Mouse (Mus musculus): ENCODE measurements around the gene Rpa1. TPM values are rescaled to one million over a fixed set of nuclear protein-coding genes. Genes with fewer than 3 reads are reported as not detected.
"Not testable (repeated sequence)": the region's sequence is repeated elsewhere in the genome, so short reads cannot be mapped to it uniquely, and the experiment has no call there.

Rpa1 gene
- polyA plus RNA-seq, 1 experiment from 2014 or later, result 185 TPM

- H3K9me3 ChIP-seq (replicated peaks), result no peaks in the 10 kb centered on the region
- no peaks in the 10 kb centered on the region for H3K27me3 ChIP-seq (ENCODE audit: low read depth, poor library complexity, severe bottlenecking)
- H3K4me1 ChIP-seq, result no peaks in the 10 kb centered on the region
- H3K27ac ChIP-seq, result no peak overlapping the region
- no peak overlapping the region for H3K4me3 ChIP-seq
- WGBS, result 93% methylated on average over 6 of the region's 6 CpGs
- no peak for DNase-seq (ENCODE audit: low spot score)
- peaks cover 99% of the 10 kb centered on the region for H3K36me3 ChIP-seq
These were observed 36.4 kb downstream of the Rpa1 start for GRCm38 (mm10) chr11:75311751-75312150.

DNA sequence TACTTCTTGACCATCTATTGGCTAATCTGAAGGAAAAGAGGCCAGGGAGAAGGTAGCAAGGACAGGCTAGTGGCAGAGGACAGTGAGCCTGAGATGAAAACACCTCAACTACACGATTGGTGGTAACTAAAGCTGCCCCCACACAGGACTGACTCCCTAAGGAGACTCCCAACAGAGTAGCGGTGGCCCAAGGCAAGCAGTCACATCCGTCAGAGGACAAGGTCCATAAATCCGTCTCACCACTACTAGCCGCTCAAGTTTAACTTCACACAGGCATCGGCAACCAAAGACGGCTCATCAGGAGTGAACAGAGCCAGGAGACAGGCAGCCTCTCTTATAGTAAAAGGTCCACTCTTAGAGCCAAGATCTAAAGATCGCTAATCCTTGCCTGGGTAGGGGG, 37.3 kb downstream of the Rpa1 start:
- DNase-seq (ENCODE audit: low spot score), result no peak
- Histone ChIP-seq H3K9me3 (replicated peaks) (no peaks in the 10 kb centered on the region), H3K27me3 (ENCODE audit: low read depth, poor library complexity, severe bottlenecking) (no peaks in the 10 kb centered on the region), H3K36me3 (peaks cover 99% of the 10 kb centered on the region), H3K27ac (no peak overlapping the region), H3K4me1 (no peaks in the 10 kb centered on the region), H3K4me3 (no peak overlapping the region)
- WGBS, result 83% methylated on average over 8 of the region's 8 CpGs

- no peaks in the 10 kb centered on the region for H3K9me3 ChIP-seq (replicated peaks)
- H3K36me3 ChIP-seq, result peaks cover 96% of the 10 kb centered on the region
- no peaks in the 10 kb centered on the region for H3K27me3 ChIP-seq (ENCODE audit: low read depth, poor library complexity, severe bottlenecking)
- no peaks in the 10 kb centered on the region for H3K4me1 ChIP-seq
- H3K4me3 ChIP-seq, result no peak overlapping the region
- no peak for DNase-seq (ENCODE audit: low spot score)
- WGBS, result 91% methylated on average over 4 of the region's 4 CpGs
- no peak overlapping the region for H3K27ac ChIP-seq
These were observed 39.5 kb downstream of the Rpa1 start for GRCm38 (mm10) chr11:75308650-75309049.

GRCm38 (mm10) chr11:75304797-75305196, 43.3 kb downstream of the Rpa1 start:
- WGBS, result 91% methylated on average over 9 of the region's 9 CpGs
- DNase-seq (ENCODE audit: low spot score), result no peak
- no peaks in the 10 kb centered on the region for H3K27me3 ChIP-seq (ENCODE audit: low read depth, poor library complexity, severe bottlenecking)

GRCm38 (mm10) chr11:75300954-75301353, 47.2 kb downstream of the Rpa1 start:
- no peaks in the 10 kb centered on the region for H3K9me3 ChIP-seq (replicated peaks)
- no peak overlapping the region for H3K4me3 ChIP-seq
- no peaks in the 10 kb centered on the region for H3K27me3 ChIP-seq (ENCODE audit: low read depth, poor library complexity, severe bottlenecking)
- DNase-seq (ENCODE audit: low spot score), result no peak
- 92% methylated on average over 9 of the region's 9 CpGs for WGBS
- H3K36me3 ChIP-seq, result peaks cover 68% of the 10 kb centered on the region
- H3K4me1 ChIP-seq, result 0 out of 2 replicates have a peak, but pooled peaks cover 5% of the 10 kb centered on the region
- H3K27ac ChIP-seq, result no peak overlapping the region

More at GRCm38 (mm10) chr11:75304797-75305196, 43.3 kb downstream of the Rpa1 start:
- H3K9me3 ChIP-seq (replicated peaks), result no peaks in the 10 kb centered on the region
- H3K36me3 ChIP-seq, result peaks cover 96% of the 10 kb centered on the region
- H3K27ac ChIP-seq, result no peak overlapping the region
- H3K4me1 ChIP-seq, result no peaks in the 10 kb centered on the region
- H3K4me3 ChIP-seq, result no peak overlapping the region

DNA sequence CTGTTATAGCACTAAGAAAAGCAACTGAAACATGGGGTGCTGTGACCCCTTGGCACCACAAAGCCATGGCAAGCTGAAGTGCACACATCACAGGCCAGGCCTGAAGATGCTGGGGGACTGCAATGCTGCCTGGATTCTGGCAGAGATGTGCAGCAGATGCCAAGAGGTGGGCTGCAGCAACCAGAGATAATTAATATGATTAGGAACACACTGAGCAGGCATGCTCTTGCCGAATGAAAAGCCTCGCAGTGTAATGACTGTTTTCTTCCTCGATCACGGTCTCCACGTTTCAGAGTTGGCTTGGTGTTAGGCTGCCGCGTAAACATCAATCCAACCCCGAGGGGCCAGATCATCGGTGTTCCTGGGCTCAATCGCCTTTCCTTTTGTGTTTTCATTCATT, 48.3 kb downstream of the Rpa1 start:
- WGBS, result 91% methylated on average over 10 of the region's 10 CpGs
- Histone ChIP-seq H3K27ac (no peak overlapping the region), H3K36me3 (peaks cover 57% of the 10 kb centered on the region), H3K9me3 (replicated peaks) (no peaks in the 10 kb centered on the region), H3K4me1 (0 out of 2 replicates have a peak, but pooled peaks cover 5% of the 10 kb centered on the region), H3K4me3 (no peak overlapping the region), H3K27me3 (ENCODE audit: low read depth, poor library complexity, severe bottlenecking) (no peaks in the 10 kb centered on the region)
- DNase-seq (ENCODE audit: low spot score), result no peak

DNA sequence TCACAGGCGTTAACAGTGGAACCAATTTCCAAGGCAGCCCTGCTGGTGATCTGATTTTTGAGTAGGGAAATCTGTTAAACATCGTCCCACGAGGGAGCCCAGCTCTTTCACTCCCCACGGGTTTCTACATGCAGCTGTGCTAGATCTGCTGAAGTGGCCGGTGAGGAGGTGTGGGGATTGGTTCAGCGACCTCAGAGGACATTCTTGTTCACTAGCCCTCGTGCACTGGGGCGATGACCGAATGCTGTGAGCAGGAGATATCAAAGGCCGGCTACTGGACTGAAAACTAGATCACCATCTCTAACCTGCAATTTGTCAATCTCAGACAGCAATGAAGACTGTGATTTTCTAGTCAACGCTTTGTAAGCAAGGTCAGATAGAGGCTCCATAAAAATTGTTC, 49.6 kb downstream of the Rpa1 start:
- no peak for DNase-seq (ENCODE audit: low spot score)
- peaks cover 47% of the 10 kb centered on the region for H3K36me3 ChIP-seq
- no peak overlapping the region for H3K4me3 ChIP-seq
- 71% methylated on average over 11 of the region's 11 CpGs for WGBS
- H3K4me1 ChIP-seq, result peaks cover 10% of the 10 kb centered on the region; the same call in 1 of the 2 replicates
- H3K9me3 ChIP-seq (replicated peaks), result no peaks in the 10 kb centered on the region
- no peak overlapping the region for H3K27ac ChIP-seq
- peaks cover 12% of the 10 kb centered on the region for H3K27me3 ChIP-seq (ENCODE audit: low read depth, poor library complexity, severe bottlenecking)

- H3K9me3 ChIP-seq (replicated peaks), result no peaks in the 10 kb centered on the region
- H3K36me3 ChIP-seq, result peaks cover 39% of the 10 kb centered on the region
- H3K4me1 ChIP-seq, result peaks cover 10% of the 10 kb centered on the region; the same call in 1 of the 2 replicates
- H3K27ac ChIP-seq, result no peak overlapping the region
- DNase-seq (ENCODE audit: low spot score), result no peak
- H3K4me3 ChIP-seq, result no peak overlapping the region
- H3K27me3 ChIP-seq (ENCODE audit: low read depth, poor library complexity, severe bottlenecking), result peaks cover 20% of the 10 kb centered on the region
- WGBS, result 84% methylated on average over 9 of the region's 9 CpGs
These were observed 50.5 kb downstream of the Rpa1 start for GRCm38 (mm10) chr11:75297631-75298030.

GRCm38 (mm10) chr11:75296406-75297005, 51.6 kb downstream of the Rpa1 start:
- no peak for DNase-seq (ENCODE audit: low spot score)
- Histone ChIP-seq H3K9me3 (replicated peaks) (no peaks in the 10 kb centered on the region), H3K27ac (no peak overlapping the region), H3K4me1 (peaks cover 15% of the 10 kb centered on the region; the same call in 1 of the 2 replicates), H3K27me3 (ENCODE audit: low read depth, poor library complexity, severe bottlenecking) (peaks cover 32% of the 10 kb centered on the region), H3K4me3 (no peak overlapping the region), H3K36me3 (peaks cover 27% of the 10 kb centered on the region)
- 73% methylated on average over 9 of the region's 9 CpGs for WGBS

GRCm38 (mm10) chr11:75295534-75295933, 52.6 kb downstream of the Rpa1 start:
- WGBS, result 92% methylated on average over 5 of the region's 5 CpGs
- DNase-seq (ENCODE audit: low spot score); H3K9me3 ChIP-seq (replicated peaks); H3K4me3 ChIP-seq; H3K27ac ChIP-seq: not testable (repeated sequence)
- peaks cover 18% of the 10 kb centered on the region for H3K36me3 ChIP-seq
- peaks cover 20% of the 10 kb centered on the region; the same call in 1 of the 2 replicates for H3K4me1 ChIP-seq
- H3K27me3 ChIP-seq (ENCODE audit: low read depth, poor library complexity, severe bottlenecking), result peaks cover 37% of the 10 kb centered on the region

DNA sequence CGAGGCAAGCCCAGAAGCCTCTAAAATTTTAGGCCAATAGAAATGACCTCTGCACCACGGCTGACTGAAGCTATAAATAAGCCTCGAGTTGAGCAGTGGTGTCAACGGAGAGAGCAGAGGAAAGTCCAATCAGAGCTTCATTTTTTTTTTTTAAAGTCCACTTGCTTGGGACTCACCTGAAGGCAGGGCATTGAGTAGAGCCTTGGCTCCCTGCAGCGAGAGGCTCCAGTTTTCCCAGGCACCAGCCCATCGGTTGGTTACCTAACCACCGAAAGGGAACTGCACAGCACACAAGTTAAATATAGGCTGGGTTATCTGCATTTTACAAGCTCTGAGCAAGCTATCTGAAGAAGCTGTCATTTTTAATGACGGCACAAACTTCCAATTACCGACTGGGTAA, 53.3 kb downstream of the Rpa1 start:
- peaks cover 11% of the 10 kb centered on the region for H3K36me3 ChIP-seq
- no peak overlapping the region for H3K4me3 ChIP-seq
- no peak overlapping the region for H3K27ac ChIP-seq
- peaks cover 20% of the 10 kb centered on the region; the same call in 1 of the 2 replicates for H3K4me1 ChIP-seq
- no peak for DNase-seq (ENCODE audit: low spot score)
- WGBS, result 79% methylated on average over 9 of the region's 9 CpGs
- no peaks in the 10 kb centered on the region for H3K9me3 ChIP-seq (replicated peaks)
- H3K27me3 ChIP-seq (ENCODE audit: low read depth, poor library complexity, severe bottlenecking), result peaks cover 37% of the 10 kb centered on the region

GRCm38 (mm10) chr11:75293852-75294361, 54.2 kb downstream of the Rpa1 start:
- 43% methylated on average over 21 of the region's 21 CpGs for WGBS
- no peak overlapping the region for H3K4me3 ChIP-seq
- no peak for DNase-seq (ENCODE audit: low spot score)

DNA sequence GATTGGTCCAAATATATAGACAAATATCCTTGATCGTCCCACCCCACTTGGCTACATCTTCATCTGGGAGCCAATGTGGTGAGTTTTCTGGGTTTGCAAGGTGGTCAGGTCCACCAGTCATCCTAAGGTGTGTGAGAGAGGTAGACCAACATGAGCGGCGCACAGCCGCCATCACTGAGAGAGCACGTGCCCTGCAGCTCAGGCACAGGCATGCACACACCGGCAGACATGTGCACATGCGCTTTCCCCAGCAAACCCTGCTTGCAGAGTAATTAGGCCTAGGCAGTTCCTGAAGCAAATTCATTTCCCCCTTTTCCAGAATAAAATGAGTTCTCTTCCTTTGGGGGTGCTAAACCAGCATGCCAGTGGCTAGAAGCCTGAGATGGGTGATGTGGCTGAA, 55.8 kb downstream of the Rpa1 start:
- Histone ChIP-seq H3K27ac (no peak overlapping the region), H3K4me3 (no peak overlapping the region), H3K36me3 (no peaks in the 10 kb centered on the region), H3K27me3 (ENCODE audit: low read depth, poor library complexity, severe bottlenecking) (peaks cover 47% of the 10 kb centered on the region), H3K9me3 (replicated peaks) (no peaks in the 10 kb centered on the region), H3K4me1 (peaks cover 15% of the 10 kb centered on the region; the same call in 1 of the 2 replicates)
- no peak for DNase-seq (ENCODE audit: low spot score)
- 85% methylated on average over 7 of the region's 7 CpGs for WGBS

More at GRCm38 (mm10) chr11:75293852-75294361, 54.2 kb downstream of the Rpa1 start:
- H3K27me3 ChIP-seq (ENCODE audit: low read depth, poor library complexity, severe bottlenecking), result peaks cover 39% of the 10 kb centered on the region
- H3K9me3 ChIP-seq (replicated peaks), result no peaks in the 10 kb centered on the region
- H3K27ac ChIP-seq, result no peak overlapping the region
- peaks cover 20% of the 10 kb centered on the region; the same call in 1 of the 2 replicates for H3K4me1 ChIP-seq
- H3K36me3 ChIP-seq, result peaks cover 1% of the 10 kb centered on the region; the same call in 1 of the 2 replicates

Data from limb, embryonic 10.5 days (tissue).